Mouse (Mus musculus) midbrain, postnatal 0 days (tissue): ENCODE data around the gene Eif2b5. TPM values are rescaled to one million over a fixed set of nuclear protein-coding genes. Genes with fewer than 3 reads are reported as not detected.

Source experiments
- ATAC-seq: fragments of 200-750 bp; cut with Nextera tagmentation; 2 replicates; pipeline ENCODE4 v1.8.0; 2017; ENCODE audit warnings: moderate number of reproducible peaks, mild to moderate bottlenecking, moderate TSS enrichment, moderate library complexity; ENCODE audit not compliant: low FRiP score
- DNase-seq: peaks from one replicate; pipeline ENCODE4 v3.0.0-alpha.2; 2015; ENCODE audit warnings: low spot score
- H3K27ac ChIP-seq: fragments of 300-500 bp; sonication (generic); 2 replicates; pipeline ENCODE4 v1.5.1; 2014; ENCODE audit warnings: low read depth, mild to moderate bottlenecking, low read length, mixed read lengths
- H3K27me3 ChIP-seq: fragments of 300-500 bp; sonication (generic); 2 replicates; pipeline ENCODE4 v1.6.1; 2014; ENCODE audit warnings: low read length, control low read depth, mixed read lengths; ENCODE audit not compliant: insufficient read depth
- H3K36me3 ChIP-seq: fragments of 300-500 bp; sonication (generic); 2 replicates; pipeline ENCODE4 v1.6.1; 2014; ENCODE audit warnings: low read length, control low read depth, mixed read lengths; ENCODE audit not compliant: insufficient read depth
- H3K4me1 ChIP-seq: fragments of 300-500 bp; sonication (generic); 2 replicates; pipeline ENCODE4 v1.6.1; 2014; ENCODE audit warnings: mild to moderate bottlenecking, control low read depth, antibody characterized with exemption, low read length, mixed read lengths; ENCODE audit not compliant: insufficient read depth
- H3K4me2 ChIP-seq: fragments of 300-500 bp; sonication (generic); 2 replicates; pipeline ENCODE4 v1.6.1; 2014; ENCODE audit warnings: low read depth, mild to moderate bottlenecking, low read length, mixed read lengths; ENCODE audit not compliant: poor library complexity, severe bottlenecking
- H3K4me3 ChIP-seq: fragments of 300-500 bp; sonication (generic); 2 replicates; pipeline ENCODE4 v1.5.1; 2014; ENCODE audit warnings: low read depth, mild to moderate bottlenecking, low read length, moderate library complexity
- H3K9ac ChIP-seq: fragments of 300-500 bp; sonication (generic); replicated peaks from 2 replicates; pipeline ENCODE4 v1.6.1; 2014; ENCODE audit warnings: mild to moderate bottlenecking, low read length, moderate library complexity, mixed read lengths; ENCODE audit not compliant: poor library complexity, severe bottlenecking
- H3K9me3 ChIP-seq: fragments of 300-500 bp; sonication (generic); 2 replicates; pipeline ENCODE4 v1.6.1; 2016; ENCODE audit warnings: low read length, control low read depth
- CTCF ChIP-seq: IDR thresholded peaks from 2 replicates; pipeline ENCODE4 v1.5.1; 2016; ENCODE audit warnings: antibody characterized with exemption, mild to moderate bottlenecking
- WGBS: fragments of 180-500 bp; shearing (Covaris S2); extraction: QIAGEN DNeasy Blood & Tissue Kit; methylation state at CpG from one replicate; pipeline ENCODE4 v1.1.7; 2014; 5-methylcytosine and 5-hydroxymethylcytosine counted together
- polyA plus RNA-seq: library from polyadenylated mRNA; unstranded; fragments of >200 nt; fragmentation: Nextera tagmentation; extraction: Ambion mirVana; gene quantifications from 2 replicates; pipeline ENCODE4 v1.2.1, GENCODE M21; 2015
- total RNA-seq: library from RNA; depleted of rRNA; stranded (reverse); fragments of >200 nt; gene quantifications from 2 replicates; pipeline ENCODE4 v1.2.3, GENCODE M21; 2014

Gene Eif2b5
- total and polyA plus RNA-seq, 2 experiments from 2014 or later, result 70.0 to 87.2 TPM

DNA sequence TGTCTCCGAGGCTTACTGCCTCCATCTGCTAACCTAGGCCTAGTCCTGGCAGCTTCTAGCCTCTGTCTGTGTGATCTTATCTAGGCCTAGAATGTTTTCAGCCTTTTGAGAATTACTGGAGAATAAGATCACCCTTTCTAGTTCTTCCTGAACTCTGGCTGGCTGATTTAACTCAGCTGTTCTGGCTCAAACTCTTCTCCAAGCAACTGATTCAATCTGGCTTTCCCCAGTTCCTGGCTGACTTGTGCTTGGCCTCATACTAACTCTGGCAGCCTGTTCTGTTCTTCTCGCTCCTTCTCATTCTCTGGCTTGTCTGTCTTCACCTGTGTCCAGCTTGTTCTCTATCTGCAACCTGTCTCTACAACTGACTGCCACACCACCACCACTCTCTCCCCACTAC lies 7.3 kb upstream of the Eif2b5 start:
- Histone ChIP-seq H3K27me3 (no peaks in the 10 kb centered on the region), H3K4me3 (no peak overlapping the region), H3K36me3 (no peaks in the 10 kb centered on the region), H3K9me3 (no peaks in the 10 kb centered on the region), H3K9ac (no peak overlapping the region), H3K4me2 (no peak overlapping the region), H3K27ac (no peak overlapping the region), H3K4me1 (no peaks in the 10 kb centered on the region)
- no peak for TF ChIP-seq CTCF
- DNase-seq, result no peak
- 85% methylated on average over 2 of the region's 2 CpGs for WGBS
- ATAC-seq, result no peak

DNA sequence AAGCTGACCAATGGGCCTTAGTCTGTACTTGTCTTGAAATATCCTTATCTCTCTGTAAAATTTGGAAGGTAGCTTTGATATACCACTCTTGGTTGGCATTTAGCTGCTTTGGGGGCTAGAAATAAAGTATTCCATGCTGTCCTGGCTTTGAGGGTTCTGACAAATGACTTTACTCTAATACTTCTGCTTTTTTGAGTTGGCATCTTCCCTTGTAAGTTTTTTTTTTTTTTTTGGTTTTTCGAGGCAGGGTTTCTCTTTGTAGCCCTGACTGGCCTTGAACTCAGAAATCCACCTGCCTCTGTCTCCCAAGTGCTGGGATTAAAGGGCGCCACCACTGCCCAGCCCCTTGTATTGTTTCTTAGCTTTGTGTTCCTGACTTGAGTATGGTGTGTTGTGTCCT lies 5.2 kb upstream of the Eif2b5 start:
- H3K27ac ChIP-seq, result no peak overlapping the region
- no peak for TF ChIP-seq CTCF
- H3K9ac ChIP-seq, result no peak overlapping the region
- no peaks in the 10 kb centered on the region for H3K4me1 ChIP-seq
- no peak overlapping the region for H3K4me3 ChIP-seq
- ATAC-seq, result no peak
- DNase-seq, result no peak
- H3K27me3 ChIP-seq, result no peaks in the 10 kb centered on the region
- H3K36me3 ChIP-seq, result no peaks in the 10 kb centered on the region
- no peaks in the 10 kb centered on the region for H3K9me3 ChIP-seq
- WGBS, result 73% methylated on average over 2 of the region's 2 CpGs
- no peak overlapping the region for H3K4me2 ChIP-seq

DNA sequence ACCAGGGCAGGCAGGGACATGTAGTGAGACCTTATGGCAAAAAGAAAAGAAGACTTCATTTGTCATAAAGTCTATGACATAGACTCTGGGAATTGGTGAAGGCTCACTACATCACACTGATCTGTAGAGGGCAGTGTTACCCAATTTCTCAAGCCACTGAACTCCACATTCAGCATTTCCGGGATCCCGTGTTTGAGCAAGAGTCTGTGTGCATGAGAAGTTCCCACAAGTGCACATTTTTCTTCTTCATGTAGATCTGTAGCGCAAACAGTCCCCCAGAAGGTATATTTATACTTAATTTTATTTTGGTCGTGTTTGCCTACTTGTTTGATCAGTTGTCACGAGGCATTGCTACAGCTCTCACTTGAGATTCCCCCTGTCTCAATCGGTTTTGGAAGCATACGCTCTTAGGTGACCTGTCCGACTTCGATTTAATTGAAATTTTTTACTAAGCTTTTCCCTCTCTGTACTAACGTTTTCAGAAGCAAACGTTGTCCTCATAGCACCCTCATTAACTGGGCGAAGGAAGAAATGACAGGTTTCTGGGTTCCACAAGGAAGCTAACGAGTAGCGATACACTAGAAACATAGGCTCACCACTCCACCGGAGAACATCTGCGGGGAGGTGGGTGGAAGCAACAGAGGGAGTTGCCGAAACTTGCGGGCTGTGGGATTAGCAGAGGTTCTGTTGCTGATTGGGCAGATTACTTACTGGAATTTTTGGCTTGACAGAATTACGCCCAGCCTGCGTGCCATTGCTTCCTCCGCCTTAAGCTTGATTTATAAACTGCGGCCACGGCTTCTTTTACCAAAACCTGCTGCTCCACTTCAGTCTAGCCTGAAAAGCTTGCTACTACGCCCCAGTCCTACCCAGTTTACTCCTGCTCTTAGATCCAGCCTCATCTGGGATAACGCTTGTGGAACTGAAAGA lies 1.7 kb upstream of the Eif2b5 start:
- Histone ChIP-seq H3K36me3 (peaks cover 1% of the 10 kb centered on the region), H3K27ac (no peak overlapping the region), H3K4me2 (peak overlapping the region; percentile 40), H3K4me1 (no peaks in the 10 kb centered on the region), H3K9me3 (no peaks in the 10 kb centered on the region), H3K9ac (no peak overlapping the region), H3K4me3 (peak overlapping the region; percentile 15; the same call in 1 of the 2 replicates), H3K27me3 (no peaks in the 10 kb centered on the region)
- peak; percentile 31; the same call in 1 of the 2 replicates for ATAC-seq
- 21% methylated on average over 25 of the region's 25 CpGs for WGBS
- DNase-seq, result peak; percentile 79
- TF ChIP-seq CTCF, result peak; percentile 86

DNA sequence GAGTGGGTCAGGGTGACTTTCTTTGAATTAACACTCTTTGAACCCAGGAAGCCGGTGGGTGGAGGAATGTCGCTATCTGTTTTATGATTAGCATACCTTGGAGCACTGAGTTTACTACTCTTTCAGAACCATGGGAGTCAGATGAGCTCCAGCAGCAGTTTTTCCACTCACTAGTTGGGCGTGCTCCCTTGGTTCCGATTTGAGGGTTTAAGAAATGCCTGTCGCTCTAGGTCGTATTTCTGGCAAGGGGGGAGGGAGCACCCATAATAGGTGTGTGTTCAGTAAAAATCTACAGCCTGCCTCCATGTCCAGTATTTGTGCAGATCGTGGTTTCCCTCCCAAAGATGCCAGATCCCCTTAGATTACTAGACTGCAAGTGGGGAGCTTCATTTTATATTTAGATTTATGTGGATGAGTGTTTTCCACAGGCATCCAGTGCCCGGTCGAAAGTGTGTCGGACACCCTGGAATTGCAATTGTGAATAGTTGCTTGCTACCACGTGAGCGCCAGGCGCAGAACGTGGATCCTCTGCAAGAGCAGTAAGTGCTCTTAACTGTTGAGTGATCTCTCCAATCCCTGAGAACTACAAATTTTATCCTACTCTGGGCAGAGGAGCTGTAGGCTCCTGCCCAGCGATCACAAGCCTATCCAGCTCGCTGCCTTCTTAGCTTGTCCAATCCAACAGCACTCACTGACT lies 489 bp upstream of the Eif2b5 start:
- Histone ChIP-seq H3K27me3 (no peaks in the 10 kb centered on the region), H3K36me3 (peaks cover 13% of the 10 kb centered on the region), H3K4me2 (peak overlapping the region; percentile 82), H3K9me3 (no peaks in the 10 kb centered on the region), H3K4me1 (no peaks in the 10 kb centered on the region), H3K27ac (peak overlapping the region; percentile 82), H3K9ac (peak overlapping the region; percentile 84), H3K4me3 (peak overlapping the region; percentile 94)
- 12% methylated on average over 16 of the region's 16 CpGs for WGBS
- no peak for DNase-seq
- no peak for TF ChIP-seq CTCF
- ATAC-seq, result peak; percentile 0; the same call in 1 of the 2 replicates

DNA sequence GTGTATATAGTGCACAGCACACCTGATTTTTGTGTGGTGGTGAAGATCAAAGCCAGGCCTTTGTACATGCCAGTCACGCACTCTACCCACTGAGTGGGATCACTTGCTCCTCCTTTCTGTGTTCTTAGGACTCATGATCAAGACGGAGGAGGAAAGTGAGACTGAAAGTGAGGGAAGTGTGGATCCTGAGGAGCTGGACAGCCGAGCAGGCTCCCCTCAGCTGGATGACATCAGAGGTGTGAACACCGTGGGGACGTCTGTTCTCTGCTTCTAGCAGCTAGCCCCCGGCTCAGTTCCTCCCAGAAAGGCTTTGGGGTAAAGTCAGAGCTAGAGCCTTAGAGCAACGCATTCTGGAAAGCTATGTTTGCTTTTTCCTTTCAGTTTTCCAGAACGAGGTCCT lies 7.4 kb downstream of the Eif2b5 start:
- no peak overlapping the region for H3K4me3 ChIP-seq
- no peak overlapping the region for H3K4me2 ChIP-seq
- no peak overlapping the region for H3K9ac ChIP-seq
- no peaks in the 10 kb centered on the region for H3K9me3 ChIP-seq
- H3K27me3 ChIP-seq, result no peaks in the 10 kb centered on the region
- ATAC-seq (no peak), DNase-seq (no peak)
- no peak for TF ChIP-seq CTCF
- 88% methylated on average over 8 of the region's 8 CpGs for WGBS
- no peak overlapping the region for H3K27ac ChIP-seq
- H3K4me1 ChIP-seq, result no peaks in the 10 kb centered on the region
- H3K36me3 ChIP-seq, result peaks cover 83% of the 10 kb centered on the region

DNA sequence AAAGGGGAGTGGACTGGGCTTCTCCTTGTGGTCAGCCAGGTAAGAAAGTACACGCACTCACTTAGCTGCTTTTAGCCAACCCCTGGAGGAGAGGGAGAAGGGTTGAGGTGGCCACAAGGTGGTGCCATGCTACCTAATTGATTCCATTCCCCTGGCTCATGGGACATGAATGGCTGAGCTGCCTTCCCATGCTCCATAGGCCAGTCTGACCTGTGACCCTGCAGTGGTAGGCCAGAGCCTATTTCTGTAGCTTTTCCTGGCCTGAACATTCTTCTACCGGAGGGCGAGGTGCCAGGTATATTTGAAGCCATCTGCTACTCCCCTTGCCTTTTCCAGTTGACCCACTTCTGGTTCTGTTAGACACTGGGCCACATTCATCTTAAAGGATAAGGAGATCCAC lies 10.7 kb downstream of the Eif2b5 start:
- Histone ChIP-seq H3K4me1 (no peaks in the 10 kb centered on the region), H3K4me3 (no peak overlapping the region), H3K36me3 (peaks cover 64% of the 10 kb centered on the region), H3K9me3 (no peaks in the 10 kb centered on the region), H3K9ac (no peak overlapping the region), H3K4me2 (no peak overlapping the region), H3K27ac (no peak overlapping the region), H3K27me3 (no peaks in the 10 kb centered on the region)
- peak; percentile 42 for DNase-seq
- peak; percentile 61 for TF ChIP-seq CTCF
- WGBS, result 85% methylated on average over 3 of the region's 3 CpGs
- ATAC-seq, result 0 out of 2 replicates have a peak, but pooled peaks have one; percentile 44
